Mouse (Mus musculus) embryonic fibroblast, embryonic 13.5 days (primary cell): ENCODE data around the gene Ripk1.

Experiments
- CTCF ChIP-seq: IDR thresholded peaks from 2 replicates; pipeline ENCODE4 v1.5.1; 2011; ENCODE audit warnings: mild to moderate bottlenecking, control low read depth, low read length, moderate library complexity, borderline replicate concordance; ENCODE audit not compliant: insufficient read depth
- POLR2A ChIP-seq: IDR thresholded peaks from 2 replicates; pipeline ENCODE4 v1.6.1; 2011; ENCODE audit warnings: low read depth, mild to moderate bottlenecking, control low read depth, low read length, moderate library complexity

DNA sequence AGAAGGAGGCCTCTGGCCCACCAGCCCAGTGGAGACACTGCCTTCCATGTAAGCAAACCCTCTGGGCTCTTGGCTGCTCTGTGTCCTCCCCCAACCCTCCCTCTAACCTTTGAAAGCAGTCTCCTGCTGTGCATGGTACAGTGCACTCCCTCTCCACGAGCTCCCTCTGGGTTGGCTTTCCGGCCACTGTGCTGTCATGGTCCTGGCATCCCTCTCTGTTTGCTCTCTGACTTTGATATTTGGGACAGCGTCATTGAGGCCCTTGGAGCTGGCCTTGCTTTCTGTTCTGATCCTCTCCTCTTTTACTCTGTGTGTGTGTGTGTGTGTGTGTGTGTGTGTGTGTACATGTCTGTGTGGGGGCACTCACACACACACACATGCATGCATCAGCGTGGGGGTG lies 52.2 kb downstream of the Ripk1 start:
- no peak for TF ChIP-seq POLR2A
- TF ChIP-seq CTCF: no peak
